In the genomic region with DNA sequence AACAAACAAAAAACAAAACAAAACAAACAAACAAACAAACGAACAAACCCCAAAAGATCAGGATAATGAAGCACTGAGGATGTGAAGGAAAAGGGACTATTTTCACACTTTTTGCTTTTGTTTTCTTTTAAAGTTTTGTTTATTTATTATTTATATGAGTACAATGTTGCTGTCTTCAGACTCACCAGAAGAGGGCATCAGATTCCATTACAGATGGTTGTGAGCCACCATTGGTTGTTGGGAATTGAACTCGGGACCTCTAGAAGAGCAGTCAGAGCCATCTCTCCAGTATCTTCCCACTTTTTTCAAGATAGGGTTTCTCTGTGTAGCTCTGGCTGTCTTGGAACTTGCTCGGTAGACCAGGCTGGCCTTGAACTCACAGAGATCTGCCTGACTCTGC, we compare ENCODE assay signal across 27 mouse cellular contexts. TPM values are rescaled to one million over a fixed set of nuclear protein-coding genes. Genes with fewer than 3 reads are reported as not detected.
DNase-seq lines count a peak whose midpoint lies in the region; ATAC-seq and TF ChIP-seq lines count a peak whose summit lies in the region.
"Had no signal": no experiment of that assay in that cellular context is flagged by ENCODE, and none has a peak within 500 bp of the region (broad histone marks: within the 10 kb centered on the region; RNA-seq: fewer than 3 reads in every experiment).

No protein-coding gene starts in this region.

- H3K4me3 ChIP-seq in gastrocnemius, adult 2 months, result no peak overlapping the region
- no peak overlapping the region for H3K4me3 ChIP-seq in left cerebral cortex, adult 2 months
- no peak overlapping the region for H3K4me3 ChIP-seq in neural tube, embryonic 15.5 days (replicated peaks)
- H3K4me3 ChIP-seq: embryonic facial prominence, embryonic 13.5 days; liver, embryonic 13.5 days; neural tube, embryonic 13.5 days had no signal

- H3K27me3 ChIP-seq in neural tube, embryonic 15.5 days (replicated peaks), result no peaks in the 10 kb centered on the region
- H3K27me3 ChIP-seq: embryonic facial prominence, embryonic 13.5 days; liver, embryonic 13.5 days; neural tube, embryonic 13.5 days had no signal

- H3K9me3 ChIP-seq in neural tube, embryonic 15.5 days (replicated peaks), result no peaks in the 10 kb centered on the region
- H3K9me3 ChIP-seq: embryonic facial prominence, embryonic 13.5 days; liver, embryonic 13.5 days; neural tube, embryonic 13.5 days had no signal

- no peak overlapping the region for H3K27ac ChIP-seq in gastrocnemius, adult 2 months
- H3K27ac ChIP-seq in left cerebral cortex, adult 2 months, result no peak overlapping the region
- H3K27ac ChIP-seq in neural tube, embryonic 15.5 days (replicated peaks), result no peak overlapping the region
- H3K27ac ChIP-seq: embryonic facial prominence, embryonic 13.5 days; hindbrain, embryonic 14.5 days; liver, embryonic 13.5 days; neural tube, embryonic 13.5 days had no signal

- no peak overlapping the region for H3K4me2 ChIP-seq in neural tube, embryonic 15.5 days
- H3K4me2 ChIP-seq: embryonic facial prominence, embryonic 13.5 days; hindbrain, embryonic 14.5 days; liver, embryonic 13.5 days; neural tube, embryonic 13.5 days had no signal

- no peak overlapping the region for H3K9ac ChIP-seq in neural tube, embryonic 15.5 days (replicated peaks)
- H3K9ac ChIP-seq: embryonic facial prominence, embryonic 13.5 days; forebrain, postnatal 0 days; hindbrain, embryonic 14.5 days; liver, embryonic 13.5 days; neural tube, embryonic 13.5 days had no signal

- intact Hi-C loops in gastrocnemius, adult 2 months (cut with DNase I), result no loop called here
- intact Hi-C loops in left cerebral cortex, adult 2 months (cut with DNase I), result no loop called here
- intact Hi-C loops in left cerebral cortex, postnatal 10 days (cut with DNase I), result no loop called here

- TF ChIP-seq CTCF in gastrocnemius, adult 2 months (IDR thresholded peaks at IDR 0.05), result peak; percentile 62
- peak; percentile 41 for TF ChIP-seq CTCF in left cerebral cortex, adult 2 months (IDR thresholded peaks at IDR 0.05)

- no peak for ATAC-seq in neural tube, embryonic 15.5 days (ENCODE audit: low FRiP score)
- ATAC-seq: activated CD4-positive, CD25-positive, alpha-beta regulatory T cell, adult 4 months; forebrain, postnatal 0 days had no signal

- DNase-seq in gastrocnemius, adult 2 months, result no peak
- no peak for DNase-seq in gastrocnemius, postnatal 4 days (ENCODE audit: low spot score in 2 of 2)
- no peak for DNase-seq in left cerebral cortex, adult 2 months (ENCODE audit: extremely low spot score in 1 of 2, low spot score in 2 of 2)
- no peak for DNase-seq in left cerebral cortex, postnatal 10 days (ENCODE audit: extremely low spot score in 1 of 2, low spot score in 2 of 2)
- DNase-seq in 416B (ENCODE audit: low read depth) (peak; percentile 26), R1 (ENCODE audit: low read depth, low spot score) (peak; percentile 47)
- no peak for DNase-seq in frontal cortex, adult 2 months (ENCODE audit: extremely low spot score in 1 of 2, low spot score in 1 of 2)
- DNase-seq: adrenal gland, postnatal 14 days; cerebellum, adult 8-10 months; forebrain, postnatal 0 days; gastrocnemius, postnatal 10 days; heart, postnatal 10 days; kidney, adult 18-20 months; kidney, postnatal 4 days; liver, embryonic 13.5 days; lung, postnatal 14 days; right cerebral cortex, postnatal 25 days; thymus, postnatal 36 days had no signal

- WGBS in neural tube, embryonic 15.5 days, result 92% methylated on average over 3 of the region's 3 CpGs

- H3K36me3 ChIP-seq in neural tube, embryonic 15.5 days, result no peaks in the 10 kb centered on the region
- H3K36me3 ChIP-seq: embryonic facial prominence, embryonic 13.5 days; liver, embryonic 13.5 days; neural tube, embryonic 13.5 days had no signal

- no peaks in the 10 kb centered on the region for H3K4me1 ChIP-seq in neural tube, embryonic 15.5 days
- H3K4me1 ChIP-seq: embryonic facial prominence, embryonic 13.5 days; liver, embryonic 13.5 days; neural tube, embryonic 13.5 days had no signal

RNA-seq across cellular contexts. Expression of gene Miox, which starts 9.1 kb away (rescaled TPM):
- total RNA-seq in gastrocnemius, adult 2 months (2021), result not detected
- not detected for total RNA-seq in gastrocnemius, postnatal 4 days (2021)
- total RNA-seq in left cerebral cortex, adult 2 months (2021), result not detected
- total RNA-seq in left cerebral cortex, postnatal 10 days (2021), result not detected
- polyA plus RNA-seq in neural tube, embryonic 15.5 days (2015; fragmentation: Nextera tagmentation; extraction: Ambion mirVana), result not detected in 2 replicates
- polyA plus RNA-seq in frontal cortex, adult 2 months (2012; rRNA removed), result not detected in 2 replicates
- total RNA-seq: adrenal gland, postnatal 14 days; forebrain, postnatal 0 days; gastrocnemius, postnatal 10 days; heart, postnatal 10 days; layer of hippocampus, postnatal 14 days; left cerebral cortex, postnatal 36 days; monocyte, adult 5-6 weeks had no signal
- polyA plus RNA-seq: activated CD4-positive, CD25-positive, alpha-beta regulatory T cell, adult 4 months; embryonic facial prominence, embryonic 13.5 days; forebrain, postnatal 0 days; hindbrain, embryonic 14.5 days; neural tube, embryonic 13.5 days had no signal

RNA-seq across cellular contexts. Expression of gene Lmf2, which starts 12.1 kb away (rescaled TPM):
- 10 to 100 TPM; 12.7 to 16.1 TPM for total RNA-seq in gastrocnemius, adult 2 months (2021)
- 10 to 100 TPM; 45.7 to 47.7 TPM for total RNA-seq in gastrocnemius, postnatal 4 days (2021)
- 10 to 100 TPM; 18.8 to 19.8 TPM for total RNA-seq in left cerebral cortex, adult 2 months (2021)
- total RNA-seq in left cerebral cortex, postnatal 10 days (2021), result 10 to 100 TPM; 17.2 to 23.0 TPM
- polyA plus RNA-seq in neural tube, embryonic 15.5 days (2015; fragmentation: Nextera tagmentation; extraction: Ambion mirVana), result 30.6 and 33.7 TPM in 2 replicates
- polyA plus RNA-seq in frontal cortex, adult 2 months (2012; rRNA removed), result 14.7 and 15.8 TPM in 2 replicates

RNA-seq across cellular contexts. Expression of gene Ncaph2, which starts 12.2 kb away (rescaled TPM):
- total RNA-seq in gastrocnemius, adult 2 months (2021), result 10 to 100 TPM; 40.9 to 41.4 TPM
- total RNA-seq in gastrocnemius, postnatal 4 days (2021), result 10 to 100 TPM; 83.5 to 87.3 TPM
- 100 to 1,000 TPM; 108 TPM for total RNA-seq in left cerebral cortex, adult 2 months (2021)
- 10 to 100 TPM; 88.3 to 93.1 TPM for total RNA-seq in left cerebral cortex, postnatal 10 days (2021)
- polyA plus RNA-seq in neural tube, embryonic 15.5 days (2015; fragmentation: Nextera tagmentation; extraction: Ambion mirVana), result 105 and 111 TPM in 2 replicates
- polyA plus RNA-seq in frontal cortex, adult 2 months (2012; rRNA removed), result 101 and 112 TPM in 2 replicates

RNA-seq across cellular contexts. Expression of gene Adm2, which starts 20.8 kb away (rescaled TPM):
- not detected for total RNA-seq in gastrocnemius, adult 2 months (2021)
- not detected for total RNA-seq in gastrocnemius, postnatal 4 days (2021)
- total RNA-seq in left cerebral cortex, adult 2 months (2021), result not detected
- not detected for total RNA-seq in left cerebral cortex, postnatal 10 days (2021)
- polyA plus RNA-seq in neural tube, embryonic 15.5 days (2015; fragmentation: Nextera tagmentation; extraction: Ambion mirVana), result 0.14 TPM in 1 of 2 replicates, not detected in the other
- not detected in 2 replicates for polyA plus RNA-seq in frontal cortex, adult 2 months (2012; rRNA removed)
- total RNA-seq: adrenal gland, postnatal 14 days; forebrain, postnatal 0 days; gastrocnemius, postnatal 10 days; heart, postnatal 10 days; layer of hippocampus, postnatal 14 days; left cerebral cortex, postnatal 36 days; monocyte, adult 5-6 weeks had no signal
- polyA plus RNA-seq: activated CD4-positive, CD25-positive, alpha-beta regulatory T cell, adult 4 months; embryonic facial prominence, embryonic 13.5 days; forebrain, postnatal 0 days; hindbrain, embryonic 14.5 days; neural tube, embryonic 13.5 days; testis, adult 2 months had no signal

RNA-seq across cellular contexts. Expression of gene Sbf1, which starts 28.2 kb away (rescaled TPM):
- total RNA-seq in gastrocnemius, adult 2 months (2021), result 10 to 100 TPM; 55.1 to 70.5 TPM
- total RNA-seq in gastrocnemius, postnatal 4 days (2021), result 10 to 100 TPM; 69.4 to 73.9 TPM
- total RNA-seq in left cerebral cortex, adult 2 months (2021), result 100 to 1,000 TPM; 244 to 245 TPM
- total RNA-seq in left cerebral cortex, postnatal 10 days (2021), result 100 to 1,000 TPM; 180 to 205 TPM
- polyA plus RNA-seq in neural tube, embryonic 15.5 days (2015; fragmentation: Nextera tagmentation; extraction: Ambion mirVana), result 90.5 and 94.8 TPM in 2 replicates
- 212 and 221 TPM in 2 replicates for polyA plus RNA-seq in frontal cortex, adult 2 months (2012; rRNA removed)

Comparison
In these comparisons a context has a peak if more than half of its experiments do, and no peak if none do; other contexts are left out.
1. DNase-seq: peak in 416B (single experiment) and R1 (single experiment); none in gastrocnemius, adult 2 months (single experiment), gastrocnemius, postnatal 4 days (0 of 2), left cerebral cortex, adult 2 months (0 of 2), left cerebral cortex, postnatal 10 days (0 of 2) and frontal cortex, adult 2 months (0 of 2).